Mouse (Mus musculus): ENCODE results near the gene Fam219a.

GRCm38 (mm10) chr4:41523839-41524238 lies 45.5 kb downstream of the Fam219a start:
- TF ChIP-seq CTCF (IDR thresholded peaks at IDR 0.05; ENCODE audit: low read depth) (no peak), EP300 (IDR thresholded peaks at IDR 0.05; ENCODE audit: low read depth) (no peak)

Measured in heart, postnatal 0 days (tissue).